ENCODE assay signal across 15 mouse cellular contexts in the genomic region with DNA sequence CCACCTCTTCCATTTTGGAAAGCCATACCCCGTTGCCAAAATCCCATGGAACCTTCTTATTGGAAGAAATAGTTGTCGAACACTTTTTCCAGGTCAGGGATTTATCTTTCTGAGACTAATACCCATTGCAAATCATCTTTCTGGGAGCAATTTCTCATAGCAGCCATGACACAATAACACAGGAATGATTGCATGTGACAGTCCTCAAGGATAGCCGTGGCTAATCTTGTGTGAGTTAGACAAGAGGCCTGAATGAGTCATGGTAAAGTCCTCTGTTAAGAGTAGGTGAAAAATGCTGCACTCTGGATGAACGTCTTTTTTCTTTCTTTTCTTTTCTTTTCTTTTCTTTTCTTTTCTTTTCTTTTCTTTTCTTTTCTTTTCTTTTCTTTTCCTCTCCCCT.
DNase-seq lines count a peak whose midpoint lies in the region.
"Had no signal": no experiment of that assay in that cellular context is flagged by ENCODE, and none has a peak within 500 bp of the region (broad histone marks: within the 10 kb centered on the region; RNA-seq: fewer than 3 reads in every experiment).

No protein-coding gene starts in this region.

- peak; percentile 47 to 80 for DNase-seq in adrenal gland, adult (ENCODE audit: inconsistent age in 2 of 2, low spot score in 1 of 2)
- DNase-seq in adrenal gland, postnatal 4 days (ENCODE audit: low spot score in 2 of 2) = no peak
- DNase-seq in heart, postnatal 10 days = peak; percentile 3 to 6
- DNase-seq in heart, adult 8-10 months (ENCODE audit: low spot score) = no peak
- DNase-seq in adrenal gland, postnatal 14 days = peak; percentile 36
- DNase-seq in kidney, postnatal 36 days = no peak
- DNase-seq in retina, postnatal 1 day = no peak
- no peak for DNase-seq in urinary bladder, postnatal 4 days (ENCODE audit: low spot score in 2 of 2)
- DNase-seq: cerebellum, adult 11-12 months; cerebellum, adult 9-10 months; cerebellum, postnatal 25 days; gastrocnemius, postnatal 36 days; heart, adult 18-20 months; heart, postnatal 4 days; kidney, adult 8-10 months had no signal

- intact Hi-C loops in heart, postnatal 10 days (cut with DNase I) = no loop called here

Comparison
In these comparisons a context has a peak if more than half of its experiments do, and no peak if none do; other contexts are left out.
1. DNase-seq: peak in adrenal gland, adult (2 of 2), heart, postnatal 10 days (2 of 2) and adrenal gland, postnatal 14 days (single experiment); none in adrenal gland, postnatal 4 days (0 of 2), heart, adult 8-10 months (single experiment), kidney, postnatal 36 days (0 of 2), retina, postnatal 1 day (single experiment) and urinary bladder, postnatal 4 days (0 of 2).